Comparison of ENCODE assay signal across 20 mouse cellular contexts in the genomic region with DNA sequence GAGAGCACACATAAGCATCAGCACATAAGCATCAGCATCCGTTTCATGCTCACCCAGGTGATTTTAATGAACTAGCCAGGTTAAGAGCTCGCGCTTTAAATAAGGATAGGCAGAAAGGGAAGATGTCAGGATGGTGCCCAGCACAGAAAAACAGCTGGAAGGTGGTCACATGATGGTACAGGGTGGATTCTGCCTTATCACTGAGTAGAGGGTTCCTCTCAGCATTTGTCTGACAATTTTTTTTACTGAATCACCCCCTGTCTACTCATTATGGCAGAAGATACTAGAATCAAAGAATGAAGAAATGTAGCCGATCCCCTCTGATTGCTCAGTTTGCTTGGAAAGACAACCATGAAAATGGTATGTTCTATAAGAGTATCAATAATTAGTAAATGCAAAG.
A peak's percentile ranks its signal among the peaks of the same experiment; 100 is the strongest.
DNase-seq lines count a peak whose midpoint lies in the region; ATAC-seq and TF ChIP-seq lines count a peak whose summit lies in the region.
"Had no signal": no experiment of that assay in that cellular context is flagged by ENCODE, and none has a peak within 500 bp of the region (broad histone marks: within the 10 kb centered on the region; RNA-seq: fewer than 3 reads in every experiment).

No protein-coding gene starts in this region.

- H3K4me1 ChIP-seq in forebrain, embryonic 10.5 days: peaks cover 14% of the 10 kb centered on the region
- H3K4me1 ChIP-seq in forebrain, embryonic 14.5 days (ENCODE audit: control insufficient read depth, insufficient read depth, low read length): no peaks in the 10 kb centered on the region
- H3K4me1 ChIP-seq in midbrain, embryonic 10.5 days: peaks cover 10% of the 10 kb centered on the region
- H3K4me1 ChIP-seq in midbrain, embryonic 11.5 days (ENCODE audit: control insufficient read depth, insufficient read depth, low read length): no peaks in the 10 kb centered on the region
- H3K4me1 ChIP-seq in MEL (ENCODE audit: control insufficient read depth in 1 of 2, insufficient read depth in 2 of 2, low read length in 2 of 2): peaks cover 14 to 17% of the 10 kb centered on the region in 2 experiments

- H3K27ac ChIP-seq in forebrain, embryonic 10.5 days: peak overlapping the region; percentile 16; the same call in 1 of the 2 replicates
- H3K27ac ChIP-seq in forebrain, embryonic 14.5 days (ENCODE audit: low read depth, low read length): no peak overlapping the region
- H3K27ac ChIP-seq in midbrain, embryonic 10.5 days (replicated peaks): peak overlapping the region; percentile 67; the same call in 1 of the 2 replicates
- no peak overlapping the region for H3K27ac ChIP-seq in midbrain, embryonic 11.5 days (ENCODE audit: low read depth, low read length)
- H3K27ac ChIP-seq in MEL (ENCODE audit: control insufficient read depth, low read depth, low read length): no peak overlapping the region

- H3K4me2 ChIP-seq in forebrain, embryonic 14.5 days (ENCODE audit: low read length): no peak overlapping the region
- H3K4me2 ChIP-seq in midbrain, embryonic 11.5 days: no peak overlapping the region

- WGBS in forebrain, embryonic 10.5 days: 92% methylated on average over 4 of the region's 4 CpGs
- 94% methylated on average over 4 of the region's 4 CpGs for WGBS in forebrain, embryonic 14.5 days
- 93% methylated on average over 4 of the region's 4 CpGs for WGBS in midbrain, embryonic 10.5 days
- 95% methylated on average over 4 of the region's 4 CpGs for WGBS in midbrain, embryonic 11.5 days

- TF ChIP-seq CTCF in MEL (IDR thresholded peaks at IDR 0.05 in 2 of 3, conservative IDR thresholded peaks at IDR 0.05 in 1 of 3; ENCODE audit: control insufficient read depth in 1 of 3, insufficient read depth in 1 of 3, low read depth in 2 of 3, low read length in 3 of 3, poor library complexity in 1 of 3, severe bottlenecking in 1 of 3): no peak

- no peak for TF ChIP-seq RAD21 in MEL (IDR thresholded peaks at IDR 0.05; ENCODE audit: low read depth, low read length)

- no peak overlapping the region for H3K9ac ChIP-seq in forebrain, embryonic 14.5 days (ENCODE audit: low read length)
- no peak overlapping the region for H3K9ac ChIP-seq in midbrain, embryonic 11.5 days (ENCODE audit: low read length)
- H3K9ac ChIP-seq in MEL (ENCODE audit: control insufficient read depth, low read depth, low read length, poor library complexity, severe bottlenecking): no peak overlapping the region

- no peak for DNase-seq in forebrain, embryonic 10.5 days (ENCODE audit: extremely low spot score, low spot score)
- DNase-seq in forebrain, embryonic 14.5 days (ENCODE audit: low spot score): no peak
- no peak for DNase-seq in midbrain, embryonic 10.5 days (ENCODE audit: low spot score)
- no peak for DNase-seq in midbrain, embryonic 11.5 days (ENCODE audit: low spot score, missing footprints)
- peak; percentile 16 for DNase-seq in MEL (ENCODE audit: low read depth, low spot score)
- no peak for DNase-seq in kidney, postnatal 25 days
- DNase-seq: adrenal gland, adult 2 months; adrenal gland, adult 8-10 months; adrenal gland, postnatal 10 days; adrenal gland, postnatal 14 days; adrenal gland, postnatal 25 days; adrenal gland, postnatal 36 days; B cell, adult 2 months; cerebellum, adult 11 months; cerebellum, adult 11-12 months; cerebellum, adult 18-20 months; cerebellum, adult 2 months had no signal

- peaks cover 4% of the 10 kb centered on the region; the same call in 1 of the 2 replicates for H3K36me3 ChIP-seq in forebrain, embryonic 10.5 days (replicated peaks)
- no peaks in the 10 kb centered on the region for H3K36me3 ChIP-seq in forebrain, embryonic 14.5 days (ENCODE audit: control insufficient read depth, insufficient read depth, low read length)
- H3K36me3 ChIP-seq in midbrain, embryonic 10.5 days: 0 out of 2 replicates have a peak, but pooled peaks cover 5% of the 10 kb centered on the region
- H3K36me3 ChIP-seq in midbrain, embryonic 11.5 days (ENCODE audit: control insufficient read depth, insufficient read depth, low read length): no peaks in the 10 kb centered on the region
- H3K36me3 ChIP-seq in MEL (ENCODE audit: control insufficient read depth in 1 of 2, insufficient read depth in 2 of 2, low read length in 2 of 2): peaks cover 0 to 27% of the 10 kb centered on the region in 2 experiments; a peak in 2 of 4 replicates

- H3K27me3 ChIP-seq in forebrain, embryonic 10.5 days (ENCODE audit: poor library complexity, severe bottlenecking): no peaks in the 10 kb centered on the region
- H3K27me3 ChIP-seq in forebrain, embryonic 14.5 days (replicated peaks; ENCODE audit: control insufficient read depth, insufficient read depth, low read length): no peaks in the 10 kb centered on the region
- H3K27me3 ChIP-seq in midbrain, embryonic 10.5 days (ENCODE audit: low read depth, poor library complexity, severe bottlenecking): no peaks in the 10 kb centered on the region
- H3K27me3 ChIP-seq in midbrain, embryonic 11.5 days (ENCODE audit: control insufficient read depth, insufficient read depth, low read length): no peaks in the 10 kb centered on the region
- no peaks in the 10 kb centered on the region for H3K27me3 ChIP-seq in MEL (ENCODE audit: control insufficient read depth in 1 of 2, insufficient read depth in 2 of 2, low read length in 2 of 2)
- H3K27me3 ChIP-seq: CH12.LX, Patski had no signal

- ATAC-seq in forebrain, embryonic 14.5 days: no peak
- no peak for ATAC-seq in midbrain, embryonic 11.5 days (ENCODE audit: low FRiP score)
- ATAC-seq: activated CD4-positive, CD25-positive, alpha-beta regulatory T cell, adult 4 months; Patski had no signal

- no peaks in the 10 kb centered on the region for H3K79me2 ChIP-seq in MEL (ENCODE audit: control insufficient read depth, insufficient read depth, low read length, poor library complexity)

- H3K9me3 ChIP-seq in forebrain, embryonic 10.5 days: peaks cover 5% of the 10 kb centered on the region
- H3K9me3 ChIP-seq in forebrain, embryonic 14.5 days (replicated peaks; ENCODE audit: control insufficient read depth, low read length): no peaks in the 10 kb centered on the region
- peaks cover 4% of the 10 kb centered on the region; the same call in 1 of the 2 replicates for H3K9me3 ChIP-seq in midbrain, embryonic 10.5 days (replicated peaks)
- H3K9me3 ChIP-seq in midbrain, embryonic 11.5 days (ENCODE audit: control insufficient read depth, low read length): no peaks in the 10 kb centered on the region
- H3K9me3 ChIP-seq in MEL (replicated peaks; ENCODE audit: insufficient read depth, low read length): no peaks in the 10 kb centered on the region

- no peak for TF ChIP-seq POLR2A in MEL (IDR thresholded peaks at IDR 0.05; ENCODE audit: control insufficient read depth in 1 of 2, insufficient read depth in 1 of 2, low read depth in 1 of 2, low read length in 2 of 2, poor library complexity in 1 of 2)

- no peak for TF ChIP-seq EP300 in MEL (IDR thresholded peaks at IDR 0.05; ENCODE audit: low read depth in 1 of 2, low read length in 2 of 2)

- no peak overlapping the region for H3K4me3 ChIP-seq in forebrain, embryonic 10.5 days
- no peak overlapping the region for H3K4me3 ChIP-seq in forebrain, embryonic 14.5 days (ENCODE audit: low read depth, low read length)
- no peak overlapping the region for H3K4me3 ChIP-seq in midbrain, embryonic 10.5 days
- no peak overlapping the region for H3K4me3 ChIP-seq in midbrain, embryonic 11.5 days (ENCODE audit: low read depth, low read length)
- no peak overlapping the region for H3K4me3 ChIP-seq in MEL (ENCODE audit: control insufficient read depth in 1 of 2, insufficient read depth in 1 of 2, low read depth in 2 of 2, low read length in 2 of 2)

TF ChIP-seq in MEL, 35 proteins besides CTCF, POLR2A, EP300 and RAD21:
- TF ChIP-seq ZNF384 (IDR thresholded peaks at IDR 0.05; ENCODE audit: low read depth, low read length) (peak; percentile 80), USF1 (IDR thresholded peaks at IDR 0.05; ENCODE audit: low read depth, low read length) (peak; percentile 85), ETS1 (IDR thresholded peaks at IDR 0.05; ENCODE audit: low read depth, low read length) (peak; percentile 70), NRF1 (IDR thresholded peaks at IDR 0.05; ENCODE audit: insufficient read depth, low read depth, low read length, poor library complexity, severe bottlenecking) (no peak)
TF ChIP-seq in MEL: peak in this region for 3.

Comparison
In these comparisons a context has a peak if more than half of its experiments do, and no peak if none do; other contexts are left out.
1. H3K27ac ChIP-seq: peak in forebrain, embryonic 10.5 days (single experiment) and midbrain, embryonic 10.5 days (single experiment); none in forebrain, embryonic 14.5 days (single experiment), midbrain, embryonic 11.5 days (single experiment) and MEL (single experiment).